Mouse (Mus musculus) spleen, postnatal 4 days (tissue): ENCODE measurements around the gene Rps6ka1.
"Not testable (repeated sequence)": the region's sequence is repeated elsewhere in the genome, so short reads cannot be mapped to it uniquely, and the experiment has no call there.

Experiments used
- DNase-seq, 2 experiments: peaks; one replicate each; pipeline ENCODE4 v3.0.0; 2022; ENCODE audit warnings: low spot score in 2 of 2

Rps6ka1 gene

DNA sequence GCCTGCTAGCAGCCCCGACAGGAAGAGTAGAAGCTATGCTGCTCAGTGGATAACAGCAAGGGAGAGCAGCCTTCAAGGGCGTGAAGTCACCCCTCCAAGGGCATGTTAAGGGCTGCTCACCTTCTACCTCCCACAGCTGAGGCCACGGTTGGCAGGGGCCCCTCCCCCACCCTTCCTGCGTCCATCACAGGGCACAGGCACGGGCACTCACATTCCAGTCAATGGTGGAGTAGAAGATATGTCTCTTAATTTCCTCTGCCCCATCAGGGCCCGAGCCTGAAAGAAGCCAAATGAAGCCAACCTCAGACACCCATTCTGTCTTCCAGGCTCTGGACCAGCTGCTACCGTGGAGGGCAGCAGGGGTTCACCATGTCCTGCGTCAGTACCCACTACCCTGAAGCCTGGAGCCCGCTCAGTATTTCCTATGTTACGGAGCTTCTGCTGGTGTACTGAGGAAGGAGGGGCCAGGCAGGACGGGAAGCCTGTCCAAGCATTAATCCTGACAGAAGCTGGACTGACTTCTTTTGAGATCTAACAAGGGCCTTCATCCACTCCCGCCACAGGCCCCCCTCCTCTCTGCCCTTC, 23.7 kb downstream of the Rps6ka1 start:
- DNase-seq, result no peak

DNA sequence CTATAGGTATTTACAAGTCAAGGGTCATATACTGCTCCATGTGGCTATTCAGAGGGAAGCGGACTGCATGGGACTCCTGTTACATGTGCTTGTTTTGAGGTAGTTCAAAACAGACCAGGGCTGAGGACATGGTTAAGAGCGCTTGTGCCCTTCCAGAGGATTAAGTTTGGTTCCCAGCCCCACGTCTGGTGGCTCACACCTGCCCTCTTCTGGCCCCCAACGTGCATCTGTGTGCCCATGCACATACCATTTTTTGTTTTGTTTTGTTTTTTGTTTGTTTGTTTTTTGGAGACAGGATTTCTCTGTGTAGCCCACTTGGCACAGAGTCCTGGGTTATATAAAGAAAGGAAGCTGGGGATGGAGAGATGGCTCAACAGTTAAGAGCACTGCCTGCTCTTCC, 30.1 kb downstream of the Rps6ka1 start:
- DNase-seq, result no peak

DNA sequence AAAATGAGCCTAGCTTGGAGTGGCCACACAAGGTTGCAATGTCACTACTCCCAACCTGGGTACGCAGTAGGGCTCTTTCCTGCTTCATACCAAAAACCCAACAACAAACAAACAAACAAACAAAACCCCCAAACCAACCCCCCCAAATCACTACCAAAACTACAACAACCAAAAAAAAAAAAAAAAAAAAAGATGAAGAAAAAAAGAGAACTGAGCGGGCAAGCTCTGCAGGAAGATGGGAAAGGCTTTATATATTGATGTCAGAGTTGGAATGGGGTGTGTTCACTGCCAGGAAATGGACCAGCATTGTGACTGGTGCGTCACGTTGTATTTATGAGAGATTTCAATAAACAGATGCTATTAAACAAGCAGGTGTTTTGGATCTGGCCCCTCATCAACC, 33.0 kb downstream of the Rps6ka1 start:
- DNase-seq, result no peak

DNA sequence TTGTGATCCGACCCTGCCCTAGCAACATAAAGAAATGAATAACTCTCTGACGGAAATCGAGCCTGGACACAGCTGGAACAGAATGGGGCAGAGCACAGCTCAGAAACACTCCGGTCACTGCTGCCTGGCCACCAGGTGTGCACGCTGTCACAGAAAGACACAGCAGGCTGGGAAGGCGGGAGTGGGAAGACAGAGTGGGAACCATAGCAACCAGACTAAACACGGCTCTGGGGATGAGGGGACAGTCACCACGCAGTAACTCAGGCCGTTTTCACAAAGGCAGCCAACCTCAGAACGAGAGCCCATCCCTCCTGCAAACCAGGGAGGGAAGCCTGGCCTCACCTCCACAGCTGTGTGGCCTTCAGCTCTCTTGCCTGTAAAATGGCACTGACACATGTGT, 34.0 kb downstream of the Rps6ka1 start:
- DNase-seq, result no peak

DNA sequence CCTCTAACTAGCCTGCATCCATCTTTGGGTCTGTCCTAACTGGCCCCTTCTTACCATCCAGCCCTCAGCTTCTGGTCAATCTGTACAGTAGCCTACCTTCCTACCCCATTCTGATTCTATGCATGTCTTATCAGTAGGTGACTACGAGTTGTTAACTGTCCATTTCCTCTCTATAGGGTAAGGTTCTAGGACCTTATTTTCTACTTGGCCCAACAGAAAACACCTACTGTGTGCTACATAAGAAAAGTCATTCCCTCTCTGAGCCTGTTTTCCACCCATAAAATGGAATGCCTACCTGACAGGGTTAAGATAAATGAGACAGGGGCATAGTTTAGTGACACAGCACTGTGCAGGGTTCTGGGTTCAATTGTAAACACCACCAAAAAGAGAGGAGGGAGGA, 41.0 kb downstream of the Rps6ka1 start:
- DNase-seq, result no peak

DNA sequence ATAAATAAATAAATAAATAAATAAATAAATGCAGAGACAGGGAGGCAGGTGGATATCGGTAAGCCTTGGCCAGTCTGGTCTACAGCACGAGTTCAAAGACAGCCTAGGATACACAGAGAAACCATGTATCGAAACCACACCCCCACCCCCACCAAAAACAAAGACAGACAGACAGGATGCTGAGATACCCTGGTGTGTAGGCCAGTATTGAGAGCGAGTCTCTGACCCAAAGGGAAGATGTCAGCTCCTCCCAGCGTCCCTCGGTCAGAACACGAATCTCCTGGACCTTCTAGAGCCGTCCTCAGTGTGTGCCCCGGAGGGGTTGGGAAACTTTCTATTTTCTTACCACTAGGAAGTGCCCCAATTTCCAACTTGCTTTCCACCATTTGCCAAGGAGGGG, 42.5 kb downstream of the Rps6ka1 start:
- DNase-seq, result no peak

DNA sequence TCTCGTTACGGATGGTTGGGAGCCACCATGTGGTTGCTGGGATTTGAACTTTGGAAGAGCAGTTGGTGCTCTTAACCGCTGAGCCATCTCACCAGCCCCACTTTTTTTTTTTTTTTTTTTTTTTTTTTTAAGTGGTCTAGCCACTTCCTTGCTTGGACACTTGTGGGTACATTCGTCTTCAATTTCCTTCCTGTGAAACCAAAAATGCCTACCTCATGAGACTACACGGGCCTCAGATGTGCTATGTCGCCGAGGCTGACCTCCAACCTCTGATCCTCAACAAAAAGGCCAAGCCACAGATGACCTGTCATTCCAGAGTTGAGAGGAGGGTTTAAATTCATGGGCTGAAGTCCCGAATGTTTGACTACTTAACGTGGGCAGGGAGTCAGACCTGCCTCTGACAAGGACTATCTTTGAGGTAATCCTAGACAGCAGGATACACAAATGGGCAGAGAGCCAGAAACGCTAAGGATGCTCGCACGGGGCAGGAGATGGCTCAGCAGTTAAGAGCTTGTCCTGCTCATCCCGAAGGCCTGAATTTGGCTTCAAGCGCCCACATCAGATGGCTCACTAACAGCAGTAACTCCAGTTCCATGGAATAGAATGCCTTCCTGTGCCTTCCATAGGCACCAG, 43.3 kb downstream of the Rps6ka1 start:
- DNase-seq, result no peak

DNA sequence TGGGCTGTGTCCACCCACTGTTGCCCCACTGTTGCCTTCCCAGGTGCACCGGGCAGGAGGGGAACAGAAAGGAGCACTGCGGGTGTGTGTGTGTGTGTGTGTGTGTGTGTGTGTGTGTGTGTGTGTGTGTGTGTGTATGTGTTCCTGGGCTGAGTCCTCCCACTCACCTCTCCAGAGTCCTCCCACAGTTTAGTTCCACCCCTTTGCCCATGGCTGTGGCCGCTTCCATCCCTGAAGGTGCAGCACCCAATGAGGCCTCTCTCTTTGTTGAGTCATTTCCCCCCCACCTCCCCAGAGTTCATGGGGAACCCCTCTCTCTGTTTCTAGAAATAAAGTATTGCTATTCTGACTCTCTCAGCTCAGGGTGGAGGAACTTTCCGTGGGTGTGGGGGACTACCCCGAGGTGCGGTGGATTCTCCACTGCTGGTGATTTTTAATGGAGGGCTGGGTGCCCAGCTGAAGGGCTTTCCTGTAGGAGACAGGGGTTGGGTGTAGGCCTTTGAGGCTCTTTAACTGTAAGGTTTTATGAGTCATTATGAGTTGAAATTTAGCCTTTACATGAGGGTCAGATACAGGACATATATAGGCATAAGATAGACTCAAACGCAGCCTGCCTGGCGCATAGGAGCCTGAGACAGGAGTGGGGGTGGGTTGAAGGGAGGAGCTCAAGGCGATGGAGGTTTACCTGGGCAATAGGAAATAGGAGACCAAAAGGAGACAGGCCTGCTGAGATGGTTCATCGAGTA, 44.4 kb downstream of the Rps6ka1 start:
- peak in 1 of 2 experiments; percentile 30 for DNase-seq

DNA sequence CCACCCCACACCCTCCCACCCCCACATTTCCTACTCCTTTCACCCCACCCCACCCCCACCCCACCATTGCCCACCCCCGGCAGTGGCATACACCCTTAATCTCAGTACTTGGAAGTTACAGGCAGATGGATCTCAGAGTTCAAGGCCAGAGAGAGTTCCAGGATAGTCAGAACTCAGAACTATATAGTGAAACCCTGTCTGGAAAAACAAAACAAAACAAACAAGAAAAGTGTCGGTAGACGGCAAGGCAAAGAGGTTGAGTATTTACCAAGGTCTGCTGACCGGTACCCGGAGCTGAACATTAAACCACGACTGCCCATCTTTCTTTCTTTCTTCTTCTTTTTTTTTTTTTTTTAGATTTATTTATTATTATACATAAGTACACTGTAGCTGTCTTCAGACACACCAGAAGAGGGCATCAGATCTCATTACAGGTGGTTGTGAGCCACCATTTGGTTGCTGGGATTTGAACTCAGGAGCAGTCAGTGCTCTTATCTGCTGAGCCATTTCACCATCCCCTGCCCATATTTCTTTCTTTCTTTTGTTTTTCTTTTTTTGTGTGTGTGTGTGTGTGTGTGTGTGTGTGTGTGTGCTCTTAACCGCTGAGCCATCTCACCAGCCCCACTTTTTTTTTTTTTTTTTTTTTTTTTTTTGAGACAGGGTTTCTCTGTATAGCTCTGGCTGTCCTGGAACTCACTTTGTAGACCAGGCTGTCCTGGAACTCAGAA, 45.7 kb downstream of the Rps6ka1 start:
- DNase-seq, result not testable (repeated sequence)

DNA sequence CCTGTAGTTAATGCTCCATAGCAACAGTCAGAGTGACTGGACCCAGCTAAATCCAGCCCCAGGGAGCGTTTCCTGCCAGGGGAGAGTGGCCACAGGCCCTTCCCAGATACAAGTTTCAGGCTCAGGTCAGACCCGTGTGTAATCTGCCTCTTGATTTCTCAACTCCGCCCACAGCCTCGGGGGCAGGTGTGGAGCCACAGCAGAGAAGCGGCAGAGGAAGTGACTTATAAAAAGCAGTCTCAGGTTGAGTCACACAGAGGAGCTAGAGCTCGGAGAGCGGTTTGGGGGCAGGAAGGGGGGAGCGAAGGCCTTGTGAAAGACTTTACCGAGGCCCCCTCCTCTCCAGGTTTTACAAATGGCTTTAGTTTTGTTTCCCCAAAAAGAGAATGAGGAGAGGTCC, 46.6 kb downstream of the Rps6ka1 start:
- DNase-seq, result peak; percentile 73 to 81

DNA sequence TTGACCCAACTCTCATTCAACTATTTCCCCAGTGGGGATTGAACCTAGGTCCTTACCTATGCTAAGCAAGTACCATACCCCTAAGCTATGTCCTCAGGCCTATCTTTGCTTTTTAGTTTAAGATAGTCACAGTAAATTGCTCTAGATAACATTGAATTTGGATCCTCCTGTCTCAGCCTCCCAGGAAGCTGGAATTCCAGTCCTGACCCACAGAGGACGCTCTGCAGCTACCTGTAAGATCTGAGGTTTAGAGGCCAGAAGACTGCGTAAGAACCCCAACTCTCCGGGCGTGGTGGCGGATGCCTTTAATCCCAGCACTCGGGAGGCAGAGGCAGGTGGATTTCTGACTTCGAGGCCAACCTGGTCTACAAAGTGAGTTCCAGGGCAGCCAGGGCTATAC, 47.1 kb downstream of the Rps6ka1 start:
- DNase-seq, result no peak

DNA sequence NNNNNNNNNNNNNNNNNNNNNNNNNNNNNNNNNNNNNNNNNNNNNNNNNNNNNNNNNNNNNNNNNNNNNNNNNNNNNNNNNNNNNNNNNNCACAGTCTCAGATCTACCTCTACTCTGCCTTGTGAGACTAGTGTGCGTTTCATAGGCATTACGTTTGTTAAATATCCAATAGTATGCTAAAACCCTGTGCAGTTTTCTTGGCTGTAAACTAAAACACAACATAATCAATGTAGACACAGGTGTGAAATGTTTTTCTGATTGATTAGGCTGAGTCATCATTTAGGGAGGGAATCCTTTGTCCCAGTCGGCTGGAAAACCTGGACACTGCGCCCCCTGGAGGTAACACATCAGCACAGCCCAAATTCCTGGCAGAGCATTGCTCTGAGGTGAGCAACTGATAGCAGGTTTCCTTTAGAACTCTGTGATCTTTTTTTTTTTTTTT, 48.2 kb downstream of the Rps6ka1 start:
- peak in 1 of 2 experiments; percentile 80 for DNase-seq

DNA sequence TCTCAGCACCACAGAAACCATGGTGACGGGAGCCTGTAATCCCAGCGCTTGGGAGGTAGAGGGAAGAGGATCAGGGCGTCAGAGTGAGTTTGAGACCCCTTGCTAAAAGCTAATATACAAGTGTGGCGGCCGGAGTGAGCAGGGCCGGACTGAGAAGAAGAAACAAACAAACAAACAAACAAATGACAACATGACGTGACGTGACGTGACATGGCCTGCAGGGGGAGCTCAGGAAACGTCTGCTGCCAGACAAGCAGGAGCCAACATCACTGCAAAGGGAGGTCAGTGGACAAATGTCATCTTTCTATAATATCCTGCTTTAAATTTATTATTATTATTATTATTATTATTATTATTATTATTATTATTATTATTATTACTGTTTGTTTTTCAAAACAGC, 51.0 kb downstream of the Rps6ka1 start:
- DNase-seq, result peak; percentile 57 to 78

DNA sequence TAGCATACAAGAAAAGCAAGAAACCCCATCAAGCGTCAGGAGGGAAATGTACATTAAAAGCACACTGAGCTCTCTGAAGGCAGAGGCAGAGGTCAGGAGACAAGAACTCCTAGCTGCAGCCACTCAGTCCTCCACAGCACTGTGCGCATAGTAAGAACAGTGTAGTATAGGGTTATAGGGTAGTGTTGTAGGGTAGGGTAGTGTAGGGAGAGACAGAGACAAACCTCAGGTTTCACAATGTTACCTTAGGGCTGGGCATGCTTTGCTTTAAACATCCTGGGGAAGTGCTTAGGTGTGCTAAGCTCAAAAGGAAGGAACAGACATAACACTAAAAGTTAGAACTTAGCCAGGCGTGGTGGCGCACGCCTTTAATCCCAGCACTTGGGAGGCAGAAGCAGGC, 52.4 kb downstream of the Rps6ka1 start:
- no peak for DNase-seq

DNA sequence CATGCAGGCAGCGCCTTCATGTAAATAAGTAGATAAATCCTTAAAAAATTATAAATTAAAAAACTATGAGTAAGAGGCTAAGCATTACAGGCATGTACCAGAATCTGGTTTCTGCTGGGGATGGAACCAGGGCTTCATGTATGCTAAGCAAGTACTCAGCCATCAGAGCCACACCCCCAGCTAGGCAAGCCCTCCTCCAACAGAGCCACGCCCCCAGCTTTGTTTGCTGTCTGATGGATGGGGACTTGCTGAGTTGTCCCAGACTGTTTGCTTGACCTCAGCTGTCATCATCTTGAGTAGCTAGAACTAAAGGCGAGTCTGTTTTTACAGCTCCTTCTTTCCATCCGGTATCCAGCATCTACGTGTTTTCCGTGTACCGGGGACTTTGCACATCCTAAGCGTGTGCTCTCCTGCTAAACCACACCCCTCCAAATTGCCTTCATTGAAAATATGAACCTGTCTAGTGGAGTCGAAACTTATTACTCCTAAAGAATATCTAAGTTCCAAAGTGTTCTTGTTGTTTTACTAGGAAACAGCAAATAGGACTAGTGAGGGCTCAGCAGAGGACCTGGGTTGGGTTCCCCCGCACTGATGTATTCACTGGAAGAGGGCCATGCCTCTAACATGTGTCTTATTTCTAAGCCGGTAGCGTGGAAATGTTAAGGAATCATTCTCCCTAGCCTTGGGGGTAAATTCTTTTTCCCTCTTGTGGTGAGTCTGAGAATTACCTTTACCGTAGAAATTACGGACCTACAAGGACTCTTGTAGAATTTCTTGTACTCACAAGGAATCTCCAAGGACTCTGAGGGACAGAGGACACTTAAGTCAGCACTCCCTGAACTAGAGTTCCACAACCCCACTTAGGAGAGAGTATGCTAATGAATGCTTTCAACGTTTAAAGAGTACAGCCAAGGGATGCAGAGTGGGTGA, 54.4 kb downstream of the Rps6ka1 start:
- no peak for DNase-seq

DNA sequence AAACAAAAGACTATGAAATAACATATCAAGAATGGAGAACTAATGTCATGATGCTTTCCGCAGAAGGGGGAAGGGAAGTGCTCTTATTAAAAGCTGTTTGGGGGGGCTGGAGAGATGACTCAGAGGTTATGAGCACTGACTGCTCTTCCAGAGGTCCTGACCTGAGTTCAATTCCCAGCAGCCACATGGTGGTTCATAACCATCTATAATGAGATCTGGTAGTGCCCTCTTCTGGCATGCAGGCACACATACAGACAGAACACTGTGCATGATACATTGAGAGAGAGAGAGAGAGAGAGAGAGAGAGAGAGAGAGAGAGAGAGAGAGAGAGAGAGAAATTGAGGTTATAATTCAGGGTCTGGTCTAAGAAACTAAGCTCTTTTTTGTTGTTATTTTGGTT, 57.1 kb downstream of the Rps6ka1 start:
- no peak for DNase-seq

DNA sequence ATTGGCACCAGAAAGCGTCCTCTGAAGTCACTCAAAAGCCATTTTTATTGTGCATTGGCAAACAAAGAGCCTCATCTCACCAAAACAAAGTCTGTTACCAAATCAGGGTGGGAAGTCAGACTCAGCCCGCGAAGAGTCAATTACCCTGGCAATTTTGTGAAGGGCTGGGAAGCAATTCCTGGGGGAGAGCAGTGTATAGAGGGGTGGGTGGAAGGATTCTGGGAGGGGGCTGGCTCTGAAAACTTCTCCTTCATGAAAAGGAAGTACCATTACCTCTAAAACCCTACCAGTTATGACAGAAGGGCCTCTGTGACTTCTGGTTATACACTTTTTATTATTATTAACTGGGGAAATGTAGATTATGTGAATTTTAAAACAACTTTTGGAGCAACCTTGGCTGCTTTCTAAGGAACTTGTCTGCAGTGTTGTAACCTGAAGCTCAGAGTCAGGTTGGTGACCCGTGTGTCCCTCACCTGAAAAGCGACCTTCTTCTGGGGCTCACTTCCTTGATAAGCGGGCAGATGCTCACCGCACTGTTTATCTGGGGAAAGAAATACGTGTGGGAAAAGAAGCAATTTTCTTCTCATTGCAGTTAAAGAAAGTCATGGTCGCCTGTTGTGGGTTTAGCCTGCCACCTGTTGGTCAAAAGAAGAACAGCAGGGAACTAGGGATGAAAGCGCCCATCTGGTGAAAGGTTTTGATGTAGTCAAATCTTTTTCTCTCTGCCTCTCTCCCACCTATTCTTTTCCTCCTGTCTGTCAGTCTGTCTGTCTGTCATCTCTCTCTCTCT, 58.1 kb downstream of the Rps6ka1 start:
- DNase-seq, result peak; percentile 76 to 87

DNA sequence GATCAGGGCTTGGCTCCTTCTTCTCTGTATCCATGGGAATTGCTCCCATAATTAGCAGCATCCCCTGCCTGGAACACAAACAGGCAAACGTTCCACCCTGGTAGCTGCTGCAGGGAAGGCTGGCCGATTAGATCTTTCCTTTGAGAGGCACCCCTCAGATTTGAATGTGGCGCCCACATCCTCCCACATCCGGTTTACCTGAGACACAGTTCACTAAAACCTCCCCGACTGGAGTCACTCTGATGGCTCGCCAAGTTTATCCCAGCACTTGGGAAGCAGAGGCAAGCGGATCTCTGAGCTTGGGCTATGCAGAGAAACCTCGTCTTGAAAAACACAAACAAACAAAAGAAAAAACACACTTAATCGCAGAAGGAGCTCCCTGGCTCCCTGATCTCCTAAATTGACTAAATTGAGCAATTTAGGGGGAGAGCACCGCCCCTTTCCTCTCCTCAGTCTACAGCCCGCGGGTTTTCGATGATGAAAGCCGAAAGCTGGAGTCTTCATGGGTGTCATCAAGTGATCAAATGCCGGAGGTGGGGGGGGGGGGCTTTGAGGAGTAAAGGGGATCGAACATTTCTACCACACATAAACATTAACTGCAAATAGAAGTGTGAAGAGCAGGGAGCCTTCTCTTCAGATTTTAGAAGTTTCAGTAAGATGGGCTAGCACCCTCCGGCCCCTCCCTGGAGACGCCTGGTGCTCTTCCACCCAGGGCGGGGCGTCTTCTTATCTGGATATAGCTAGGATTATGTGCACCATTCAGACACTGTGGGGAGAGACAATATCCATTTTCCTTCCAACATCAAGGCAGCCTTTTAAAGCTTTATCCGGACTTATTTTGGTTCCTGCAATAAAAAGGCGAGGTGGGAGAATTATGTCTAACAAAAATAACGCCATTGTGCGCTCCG, 59.5 kb downstream of the Rps6ka1 start:
- DNase-seq, result no peak

DNA sequence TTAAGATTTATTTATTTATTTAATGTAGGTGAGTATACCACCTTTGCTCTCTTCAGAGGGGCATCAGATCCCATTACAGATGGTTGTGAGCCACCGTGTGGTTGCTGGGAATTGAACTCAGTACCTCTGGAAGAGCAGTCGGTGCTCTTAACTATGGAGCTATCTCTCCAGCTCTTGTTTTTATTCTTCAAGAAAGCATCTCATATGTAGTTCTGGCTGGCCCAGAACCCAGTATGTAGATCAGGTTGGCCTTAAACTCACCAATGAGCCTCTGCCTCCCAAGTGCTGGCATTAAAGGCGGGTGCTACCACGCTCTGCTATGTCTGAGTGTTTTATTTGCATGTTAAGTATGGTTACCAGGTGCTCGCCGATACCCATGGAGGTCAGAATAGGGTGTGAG, 60.2 kb downstream of the Rps6ka1 start:
- DNase-seq, result no peak

DNA sequence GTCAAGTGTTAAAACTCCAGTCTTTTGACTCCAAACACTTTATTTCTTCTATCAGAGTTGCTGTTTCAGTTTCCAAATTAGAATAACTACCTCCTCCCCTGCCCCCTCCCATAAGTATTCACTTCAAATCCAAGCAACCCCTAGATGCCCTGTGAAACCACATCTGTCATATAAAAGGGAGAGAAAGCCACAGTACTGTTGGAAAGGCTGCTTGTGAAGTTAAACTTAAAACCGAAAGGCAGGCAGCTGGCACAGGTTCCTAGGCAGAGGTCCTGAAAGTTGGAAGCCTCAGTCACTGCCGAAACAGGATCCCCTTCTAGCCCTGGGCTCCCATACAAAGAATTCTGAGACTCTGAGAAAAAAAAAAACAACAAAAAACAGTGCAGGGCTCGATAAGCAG, 61.9 kb downstream of the Rps6ka1 start:
- no peak for DNase-seq
